Mouse (Mus musculus) NIH3T3 (cell line): ENCODE results near the gene Grrp1.
"Not testable (repeated sequence)": the region's sequence is repeated elsewhere in the genome, so short reads cannot be mapped to it uniquely, and the experiment has no call there.

ENCODE experiments used
- DNase-seq: peaks from one replicate; pipeline ENCODE4 v3.0.0-alpha.2; 2012; ENCODE audit warnings: low read depth

The Grrp1 gene

GRCm38 (mm10) chr4:134253722-134254324, at the start of gene Grrp1:
Grrp1 (minus strand) TSS chr4:134254106.
- no peak for DNase-seq

GRCm38 (mm10) chr4:134302084-134302483, 48.2 kb upstream of the Grrp1 start:
- DNase-seq, result peak; percentile 25

- DNase-seq, result peak; percentile 50
Observed at GRCm38 (mm10) chr4:134300316-134300715, 46.4 kb upstream of the Grrp1 start.

- no peak for DNase-seq
Observed at GRCm38 (mm10) chr4:134299498-134299810, 45.5 kb upstream of the Grrp1 start.

- no peak for DNase-seq
Observed at GRCm38 (mm10) chr4:134298626-134299497, 45.0 kb upstream of the Grrp1 start.

- no peak for DNase-seq
Observed at GRCm38 (mm10) chr4:134297369-134297768, 43.5 kb upstream of the Grrp1 start.

- no peak for DNase-seq
Observed at GRCm38 (mm10) chr4:134296523-134296922, 42.6 kb upstream of the Grrp1 start.

GRCm38 (mm10) chr4:134296096-134296495, 42.2 kb upstream of the Grrp1 start:
- not testable (repeated sequence) for DNase-seq

- DNase-seq, result no peak
Observed at GRCm38 (mm10) chr4:134293692-134294163, 39.8 kb upstream of the Grrp1 start.

GRCm38 (mm10) chr4:134293061-134293691, 39.3 kb upstream of the Grrp1 start:
- DNase-seq, result no peak

- peak; percentile 86 for DNase-seq
Observed at GRCm38 (mm10) chr4:134292067-134292466, 38.2 kb upstream of the Grrp1 start.

GRCm38 (mm10) chr4:134288397-134289256, 34.7 kb upstream of the Grrp1 start:
- DNase-seq, result peak; percentile 34

GRCm38 (mm10) chr4:134287575-134288025, 33.7 kb upstream of the Grrp1 start, which contains the start of gene Pdik1l:
Pdik1l (minus strand) TSS chr4:134287895.
- peak; percentile 78 for DNase-seq

- peak; percentile 95 for DNase-seq
Observed at GRCm38 (mm10) chr4:134287168-134287564, 33.3 kb upstream of the Grrp1 start.

- DNase-seq, result no peak
Observed at GRCm38 (mm10) chr4:134286226-134287167, 32.6 kb upstream of the Grrp1 start.

- DNase-seq, result no peak
Observed at GRCm38 (mm10) chr4:134284942-134285341, 31.0 kb upstream of the Grrp1 start.

- no peak for DNase-seq
Observed at GRCm38 (mm10) chr4:134273417-134274345, 19.8 kb upstream of the Grrp1 start.

- DNase-seq, result no peak
Observed at GRCm38 (mm10) chr4:134272731-134273416, 19.0 kb upstream of the Grrp1 start.

GRCm38 (mm10) chr4:134271979-134272378, 18.1 kb upstream of the Grrp1 start:
- DNase-seq, result no peak
